Mouse (Mus musculus): ENCODE measurements around the gene Rpp40.

Rpp40 gene

GRCm38 (mm10) chr13:35852851-35853575 lies 53.1 kb downstream of the Rpp40 start:
- DNase-seq (ENCODE audit: inconsistent ontology term): no peak

DNA sequence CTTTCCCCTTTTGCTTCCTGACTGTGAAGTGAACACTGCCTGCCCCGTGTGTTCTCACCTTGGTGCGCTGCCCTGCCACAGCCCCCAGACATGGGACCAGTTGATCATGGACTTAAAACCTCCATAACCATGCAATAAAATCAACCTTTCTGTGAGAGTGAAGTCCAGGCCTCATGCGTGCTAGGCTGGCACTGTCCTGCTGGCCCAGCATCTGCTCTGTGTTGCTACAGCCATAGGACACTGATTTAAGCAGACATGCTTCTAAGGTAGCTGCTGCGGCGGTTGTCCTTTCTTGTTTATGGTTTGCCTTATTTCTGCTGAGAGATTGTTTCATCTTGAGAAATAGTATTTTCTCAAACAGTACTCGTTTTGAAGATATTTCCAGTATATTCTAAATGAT lies 54.6 kb downstream of the Rpp40 start:
- DNase-seq (ENCODE audit: inconsistent ontology term): no peak

- peak; percentile 80 for DNase-seq (ENCODE audit: inconsistent ontology term)
Measured at GRCm38 (mm10) chr13:35848694-35849093, 57.5 kb downstream of the Rpp40 start.

- DNase-seq (ENCODE audit: inconsistent ontology term): no peak
Measured at GRCm38 (mm10) chr13:35845306-35845705, 60.9 kb downstream of the Rpp40 start.

All from Muller cell, postnatal 12 days (primary cell).